Mouse (Mus musculus): ENCODE measurements around the gene Jagn1. TPM values are rescaled to one million over a fixed set of nuclear protein-coding genes. Genes with fewer than 3 reads are reported as not detected.

The Jagn1 gene
- polyA plus RNA-seq, 1 experiment from 2014 or later: 86.5 TPM

GRCm38 (mm10) chr6:113438721-113439430 lies 3.5 kb upstream of the Jagn1 start:
- Histone ChIP-seq H3K9me3 (no peaks in the 10 kb centered on the region), H3K4me3 (no peak overlapping the region), H3K27ac (no peak overlapping the region), H3K4me1 (replicated peaks) (peaks cover 16% of the 10 kb centered on the region), H3K27me3 (ENCODE audit: insufficient read depth, poor library complexity, severe bottlenecking) (no peaks in the 10 kb centered on the region), H3K36me3 (no peaks in the 10 kb centered on the region)
- DNase-seq (ENCODE audit: low spot score): no peak
- WGBS: 67% methylated on average over 12 of the region's 12 CpGs

GRCm38 (mm10) chr6:113440686-113441085 lies 1.7 kb upstream of the Jagn1 start:
- DNase-seq (ENCODE audit: low spot score): no peak
- peaks cover 16% of the 10 kb centered on the region for H3K4me1 ChIP-seq (replicated peaks)
- H3K36me3 ChIP-seq: peaks cover 7% of the 10 kb centered on the region
- H3K27ac ChIP-seq: no peak overlapping the region
- WGBS: 89% methylated on average over 3 of the region's 3 CpGs
- H3K9me3 ChIP-seq: no peaks in the 10 kb centered on the region
- no peak overlapping the region for H3K4me3 ChIP-seq
- no peaks in the 10 kb centered on the region for H3K27me3 ChIP-seq (ENCODE audit: insufficient read depth, poor library complexity, severe bottlenecking)

DNA sequence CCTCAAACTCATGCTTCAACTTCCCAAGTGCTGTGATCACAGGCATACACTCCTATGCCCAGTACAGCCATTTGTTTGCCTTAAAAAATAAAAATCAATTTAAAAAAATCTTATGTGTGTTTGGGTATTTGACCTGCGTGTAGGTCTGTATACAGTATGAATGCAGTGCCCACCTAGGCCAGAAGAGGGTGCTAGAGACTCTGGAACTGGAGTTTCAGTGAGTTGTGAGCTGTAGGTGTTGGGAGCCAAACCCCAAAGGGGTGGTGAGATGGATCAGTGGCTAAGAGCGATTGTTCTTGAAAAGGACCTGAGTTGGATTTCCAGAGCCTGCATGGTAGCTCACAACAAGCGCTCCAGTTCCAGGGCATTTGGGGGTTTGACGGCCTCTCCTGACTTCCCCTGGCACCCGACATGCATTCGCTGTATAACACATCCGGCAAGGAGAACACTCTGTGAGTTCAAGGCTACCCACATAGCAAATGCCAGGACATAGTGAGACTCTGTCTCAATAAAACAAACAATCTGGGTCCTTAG lies 1.2 kb upstream of the Jagn1 start:
- Histone ChIP-seq H3K27me3 (ENCODE audit: insufficient read depth, poor library complexity, severe bottlenecking) (no peaks in the 10 kb centered on the region), H3K36me3 (peaks cover 11% of the 10 kb centered on the region), H3K4me1 (replicated peaks) (peaks cover 16% of the 10 kb centered on the region), H3K9me3 (no peaks in the 10 kb centered on the region), H3K27ac (no peak overlapping the region), H3K4me3 (no peak overlapping the region)
- DNase-seq (ENCODE audit: low spot score): peak; percentile 81
- 55% methylated on average over 7 of the region's 7 CpGs for WGBS

DNA sequence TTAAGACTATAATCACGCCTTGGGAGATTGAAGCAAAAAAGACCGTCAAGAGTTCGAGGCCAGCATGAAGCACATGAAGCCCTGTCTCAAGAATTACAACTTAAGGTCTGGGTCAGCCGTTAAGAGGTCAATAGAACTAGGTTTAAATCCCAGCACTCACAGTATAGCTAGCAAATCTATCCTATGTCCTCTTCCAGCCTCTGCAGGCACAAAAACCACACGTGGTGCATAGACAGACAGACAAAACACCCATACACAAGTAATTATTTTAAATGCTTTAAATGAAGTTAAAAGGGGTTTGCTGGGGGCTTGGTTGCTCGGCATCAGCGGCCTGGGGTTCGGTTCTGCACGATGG lies 305 bp upstream of the Jagn1 start:
- Histone ChIP-seq H3K9me3 (no peaks in the 10 kb centered on the region), H3K36me3 (peaks cover 20% of the 10 kb centered on the region), H3K27ac (peak overlapping the region; percentile 93), H3K4me3 (peak overlapping the region; percentile 97), H3K27me3 (ENCODE audit: insufficient read depth, poor library complexity, severe bottlenecking) (no peaks in the 10 kb centered on the region), H3K4me1 (replicated peaks) (peaks cover 16% of the 10 kb centered on the region)
- 43% methylated on average over 9 of the region's 9 CpGs for WGBS
- DNase-seq (ENCODE audit: low spot score): no peak

DNA sequence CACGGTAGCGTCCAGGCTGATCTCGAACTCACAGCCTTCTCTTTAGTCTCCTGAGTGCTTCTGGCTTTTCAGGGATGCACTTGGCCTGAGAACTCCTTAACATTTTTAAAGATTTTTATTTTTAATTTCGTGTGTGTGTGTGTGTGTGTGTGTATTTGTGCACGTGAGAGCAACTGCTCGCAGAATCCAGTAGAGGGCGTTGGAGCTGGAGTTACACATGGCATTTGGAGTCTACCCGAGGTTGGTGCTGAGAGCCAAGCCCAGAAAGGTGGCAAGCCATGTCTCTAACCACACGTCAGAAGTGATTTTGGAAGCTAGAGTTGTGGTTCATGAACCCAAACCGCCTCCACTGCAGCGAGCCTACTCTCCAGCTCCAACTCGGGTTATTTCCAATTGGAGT lies 722 bp downstream of the Jagn1 start:
- peak overlapping the region; percentile 97 for H3K4me3 ChIP-seq
- no peaks in the 10 kb centered on the region for H3K27me3 ChIP-seq (ENCODE audit: insufficient read depth, poor library complexity, severe bottlenecking)
- DNase-seq (ENCODE audit: low spot score): peak; percentile 12
- H3K36me3 ChIP-seq: peaks cover 30% of the 10 kb centered on the region
- WGBS: 48% methylated on average over 12 of the region's 12 CpGs
- peak overlapping the region; percentile 93 for H3K27ac ChIP-seq
- peaks cover 16% of the 10 kb centered on the region for H3K4me1 ChIP-seq (replicated peaks)
- no peaks in the 10 kb centered on the region for H3K9me3 ChIP-seq

DNA sequence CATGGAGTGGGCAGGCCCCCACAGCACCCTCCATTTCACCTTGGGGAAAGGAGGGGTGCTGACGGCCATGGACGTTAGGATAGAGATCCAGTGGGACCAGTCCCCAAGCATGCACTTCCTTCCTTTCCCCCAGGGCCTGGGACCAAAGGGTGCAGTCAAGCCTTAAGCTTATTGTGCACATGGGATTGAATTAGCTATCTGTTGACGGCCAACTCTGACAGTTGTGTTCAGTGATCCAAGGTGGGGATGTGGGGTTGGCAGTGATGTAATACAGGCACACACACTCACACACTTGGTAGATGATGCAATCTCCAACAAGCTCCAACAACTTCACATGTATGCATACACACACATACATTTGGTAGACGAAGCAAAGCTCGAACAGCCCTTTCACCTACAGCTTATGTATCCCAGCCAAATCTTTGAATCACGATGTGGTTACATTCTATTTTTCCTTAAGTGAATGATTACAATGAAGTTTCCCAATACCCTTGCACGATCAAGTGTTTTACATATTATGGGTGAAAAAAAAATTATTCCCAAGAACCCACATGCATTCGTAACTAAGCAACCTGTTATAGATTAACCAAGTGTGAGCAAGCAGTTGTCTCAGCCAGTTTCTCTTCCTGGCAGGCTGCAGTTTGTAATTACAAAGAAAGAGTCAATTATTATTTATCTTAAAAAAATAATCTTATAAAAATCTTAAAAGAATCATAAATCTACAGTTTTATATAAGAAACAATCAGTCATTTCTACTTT lies 2.0 kb downstream of the Jagn1 start:
- Histone ChIP-seq H3K36me3 (peaks cover 43% of the 10 kb centered on the region), H3K4me1 (replicated peaks) (peaks cover 16% of the 10 kb centered on the region), H3K27ac (no peak overlapping the region), H3K27me3 (ENCODE audit: insufficient read depth, poor library complexity, severe bottlenecking) (no peaks in the 10 kb centered on the region), H3K9me3 (no peaks in the 10 kb centered on the region), H3K4me3 (no peak overlapping the region)
- WGBS: 86% methylated on average over 8 of the region's 8 CpGs
- no peak for DNase-seq (ENCODE audit: low spot score)

GRCm38 (mm10) chr6:113447639-113448038 lies 5.3 kb downstream of the Jagn1 start:
- Histone ChIP-seq H3K4me3 (no peak overlapping the region), H3K9me3 (no peaks in the 10 kb centered on the region), H3K27me3 (ENCODE audit: insufficient read depth, poor library complexity, severe bottlenecking) (no peaks in the 10 kb centered on the region), H3K27ac (no peak overlapping the region), H3K36me3 (peaks cover 46% of the 10 kb centered on the region), H3K4me1 (replicated peaks) (peaks cover 11% of the 10 kb centered on the region)
- 93% methylated on average over 4 of the region's 4 CpGs for WGBS
- no peak for DNase-seq (ENCODE audit: low spot score)

DNA sequence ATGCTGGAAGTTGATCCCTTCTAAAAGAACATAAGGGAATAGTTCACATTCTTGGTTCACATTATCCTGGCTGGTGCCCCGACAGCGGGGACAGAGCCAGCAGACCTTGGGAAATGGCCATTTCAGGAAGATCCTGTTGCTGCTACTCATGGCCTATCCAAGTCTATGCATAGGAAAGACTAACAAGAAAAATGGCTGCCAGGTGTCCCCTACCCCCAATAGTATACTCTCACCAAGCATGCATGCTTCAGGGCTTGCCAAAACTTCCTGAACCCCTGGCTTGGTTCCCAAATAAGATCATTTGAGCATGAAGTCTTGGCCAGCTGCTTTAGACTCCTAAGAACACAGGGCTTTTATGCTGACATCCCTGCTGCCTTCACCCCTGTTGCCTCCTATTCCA lies 9.5 kb downstream of the Jagn1 start:
- Histone ChIP-seq H3K27me3 (ENCODE audit: insufficient read depth, poor library complexity, severe bottlenecking) (no peaks in the 10 kb centered on the region), H3K4me3 (no peak overlapping the region), H3K4me1 (replicated peaks) (no peaks in the 10 kb centered on the region), H3K27ac (no peak overlapping the region), H3K9me3 (no peaks in the 10 kb centered on the region), H3K36me3 (peaks cover 29% of the 10 kb centered on the region)
- WGBS: 93% methylated on average over 2 of the region's 2 CpGs
- DNase-seq (ENCODE audit: low spot score): no peak

GRCm38 (mm10) chr6:113455007-113455406 lies 12.6 kb downstream of the Jagn1 start:
- WGBS: 64% methylated on average over 5 of the region's 5 CpGs
- Histone ChIP-seq H3K4me3 (no peak overlapping the region), H3K27ac (no peak overlapping the region), H3K27me3 (ENCODE audit: insufficient read depth, poor library complexity, severe bottlenecking) (no peaks in the 10 kb centered on the region), H3K36me3 (no peaks in the 10 kb centered on the region), H3K9me3 (no peaks in the 10 kb centered on the region), H3K4me1 (replicated peaks) (peaks cover 3% of the 10 kb centered on the region; the same call in 1 of the 2 replicates)
- DNase-seq (ENCODE audit: low spot score): no peak

GRCm38 (mm10) chr6:113457952-113458534 lies 15.7 kb downstream of the Jagn1 start, which contains the start of gene Il17re:
Gene Il17re (plus strand): TSS chr6:113458484.
- no peak within 1 kb of the TSS for H3K27ac ChIP-seq
- H3K4me3 ChIP-seq: no peak within 1 kb of the TSS
- H3K4me1 ChIP-seq (replicated peaks): peaks cover 3% of the 10 kb centered on the region; the same call in 1 of the 2 replicates
- WGBS: 76% methylated on average over 10 of the region's 10 CpGs
- no peak for DNase-seq (ENCODE audit: low spot score)
- no peaks in the 10 kb centered on the region for H3K27me3 ChIP-seq (ENCODE audit: insufficient read depth, poor library complexity, severe bottlenecking)
- no peaks in the 10 kb centered on the region for H3K36me3 ChIP-seq
- H3K9me3 ChIP-seq: no peaks in the 10 kb centered on the region

DNA sequence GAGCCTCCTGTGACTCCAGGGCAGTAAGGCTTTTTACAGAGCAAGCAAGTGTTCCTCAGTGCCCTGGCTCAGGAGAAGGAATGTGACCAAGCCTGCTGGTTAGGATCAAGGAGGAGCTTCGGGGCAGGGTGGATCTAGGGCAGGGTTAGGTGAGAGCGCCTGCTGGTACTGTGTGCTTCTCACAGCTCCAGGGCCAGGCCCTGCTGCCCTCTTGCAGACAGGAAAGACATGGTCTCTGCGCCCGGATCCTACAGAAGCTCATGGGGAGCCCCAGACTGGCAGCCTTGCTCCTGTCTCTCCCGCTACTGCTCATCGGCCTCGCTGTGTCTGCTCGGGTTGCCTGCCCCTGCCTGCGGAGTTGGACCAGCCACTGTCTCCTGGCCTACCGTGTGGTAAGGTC lies 16.3 kb downstream of the Jagn1 start:
- Histone ChIP-seq H3K4me3 (no peak overlapping the region), H3K4me1 (replicated peaks) (peaks cover 3% of the 10 kb centered on the region; the same call in 1 of the 2 replicates), H3K36me3 (no peaks in the 10 kb centered on the region), H3K27ac (no peak overlapping the region), H3K9me3 (no peaks in the 10 kb centered on the region), H3K27me3 (ENCODE audit: insufficient read depth, poor library complexity, severe bottlenecking) (no peaks in the 10 kb centered on the region)
- 66% methylated on average over 10 of the region's 10 CpGs for WGBS
- DNase-seq (ENCODE audit: low spot score): no peak

- Histone ChIP-seq H3K4me3 (no peak overlapping the region), H3K9me3 (no peaks in the 10 kb centered on the region), H3K36me3 (no peaks in the 10 kb centered on the region), H3K4me1 (replicated peaks) (peaks cover 13% of the 10 kb centered on the region), H3K27ac (no peak overlapping the region), H3K27me3 (ENCODE audit: insufficient read depth, poor library complexity, severe bottlenecking) (peaks cover 17% of the 10 kb centered on the region)
- 72% methylated on average over 7 of the region's 7 CpGs for WGBS
- DNase-seq (ENCODE audit: low spot score): no peak
Measured at GRCm38 (mm10) chr6:113464040-113464439, 21.7 kb downstream of the Jagn1 start.

DNA sequence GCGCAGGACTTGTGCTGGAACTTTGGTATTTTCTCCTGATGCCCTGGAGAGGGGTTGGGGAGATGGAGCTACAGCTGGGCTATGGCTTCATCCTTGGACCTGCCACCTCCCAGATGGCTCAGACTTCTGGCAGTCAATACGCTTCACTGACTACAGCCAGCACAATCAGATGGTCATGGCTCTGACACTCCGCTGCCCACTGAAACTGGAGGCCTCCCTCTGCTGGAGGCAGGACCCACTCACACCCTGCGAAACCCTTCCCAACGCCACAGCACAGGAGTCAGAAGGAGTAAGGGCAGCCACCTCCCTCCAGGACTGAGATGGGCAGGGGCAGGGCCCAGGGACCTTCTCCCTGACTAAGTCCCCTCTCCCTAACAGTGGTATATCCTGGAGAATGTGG lies 23.2 kb downstream of the Jagn1 start:
- peak; percentile 37 for DNase-seq (ENCODE audit: low spot score)
- 56% methylated on average over 5 of the region's 5 CpGs for WGBS
- no peaks in the 10 kb centered on the region for H3K9me3 ChIP-seq

More for the DNA sequence above, 23.2 kb downstream of the Jagn1 start:
- Histone ChIP-seq H3K36me3 (no peaks in the 10 kb centered on the region), H3K27me3 (ENCODE audit: insufficient read depth, poor library complexity, severe bottlenecking) (peaks cover 33% of the 10 kb centered on the region), H3K4me1 (replicated peaks) (peaks cover 26% of the 10 kb centered on the region), H3K4me3 (no peak overlapping the region), H3K27ac (no peak overlapping the region)

Measured in hindbrain, embryonic 10.5 days (tissue).